Mouse (Mus musculus) cortical plate, adult 2 months (tissue): ENCODE data around the gene Cel.

Source experiments
- CTCF ChIP-seq: fragments of 200-500 bp; IDR thresholded peaks from 2 replicates; pipeline ENCODE4 v1.5.1; 2011; ENCODE audit warnings: mild to moderate bottlenecking, control low read depth, low read length; ENCODE audit not compliant: insufficient read depth; ENCODE audit errors: extremely low read depth
- POLR2A ChIP-seq: fragments of 200-500 bp; IDR thresholded peaks from 2 replicates; pipeline ENCODE4 v1.6.1; 2011; ENCODE audit warnings: mild to moderate bottlenecking, low read length, control low read depth; ENCODE audit not compliant: insufficient read depth; ENCODE audit errors: extremely low read depth

DNA sequence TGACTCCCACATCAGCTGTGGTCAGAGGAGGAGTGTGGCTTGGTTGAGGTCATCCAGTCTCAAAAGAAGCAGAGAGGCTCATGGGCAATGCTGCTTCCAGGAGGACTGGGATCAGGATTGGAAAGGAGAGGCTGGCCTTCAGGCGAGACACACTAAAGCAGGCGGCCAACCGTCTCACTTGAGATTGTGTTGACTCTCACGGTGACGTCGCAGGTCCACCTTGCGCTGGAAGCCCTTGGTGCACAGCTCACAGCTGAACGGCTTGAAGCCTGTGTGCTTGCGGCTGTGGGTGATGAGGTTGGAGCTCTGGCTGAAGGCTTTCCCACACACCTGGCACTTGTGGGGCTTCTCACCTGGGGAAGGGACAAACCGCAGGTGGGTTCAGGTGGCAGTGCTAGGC lies 46.6 kb upstream of the Cel start:
- TF ChIP-seq POLR2A (no peak), CTCF (no peak)
